Mouse (Mus musculus) G1E-ER4 (cell line): ENCODE data around the gene Gm572. TPM values are rescaled to one million over a fixed set of nuclear protein-coding genes. Genes with fewer than 3 reads are reported as not detected.

Experiments
- GATA1 ChIP-seq: IDR thresholded peaks from one replicate; pipeline ENCODE4 v1.8.0; 2012; ENCODE audit warnings: low read length, inconsistent platforms
- polyA plus RNA-seq: library from polyadenylated mRNA; stranded (reverse); fragments of >175 nt; gene quantifications from 2 replicates; pipeline ENCODE4 v1.2.3, GENCODE M21; 2012

Gm572 gene
- polyA plus RNA-seq, 1 experiment = not detected

GRCm38 (mm10) chr4:148644926-148645325 is 1.8 kb downstream of the Gm572 start:
- TF ChIP-seq GATA1 = no peak

GRCm38 (mm10) chr4:148646616-148647015 is 3.5 kb downstream of the Gm572 start:
- TF ChIP-seq GATA1 = no peak

GRCm38 (mm10) chr4:148649309-148649708 is 6.2 kb downstream of the Gm572 start:
- no peak for TF ChIP-seq GATA1

GRCm38 (mm10) chr4:148651045-148651444 is 7.9 kb downstream of the Gm572 start:
- no peak for TF ChIP-seq GATA1

- TF ChIP-seq GATA1 = no peak
These were observed 11.7 kb downstream of the Gm572 start for GRCm38 (mm10) chr4:148654701-148655398.

- no peak for TF ChIP-seq GATA1
These were observed 13.7 kb downstream of the Gm572 start for GRCm38 (mm10) chr4:148656691-148657258.

DNA sequence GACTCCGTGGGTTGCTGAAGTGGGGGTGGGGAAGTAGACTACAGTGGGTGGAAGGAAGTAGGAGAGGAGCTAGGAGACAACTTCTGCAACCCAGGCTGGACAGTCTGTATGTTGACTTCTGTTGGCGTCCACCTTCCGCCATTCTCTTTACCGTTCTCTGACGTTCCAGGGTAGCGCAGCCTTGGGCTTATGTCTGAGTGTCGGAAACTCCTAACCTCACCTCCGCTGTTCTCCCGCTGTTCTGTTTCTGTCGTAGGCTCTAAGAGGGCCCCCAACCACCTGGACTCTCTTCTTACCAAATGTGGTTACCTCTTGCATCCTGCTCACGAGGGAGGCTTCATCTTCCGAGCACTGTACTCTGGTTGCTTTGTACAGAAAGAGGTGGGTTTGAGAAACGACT is 14.7 kb downstream of the Gm572 start:
- no peak for TF ChIP-seq GATA1

DNA sequence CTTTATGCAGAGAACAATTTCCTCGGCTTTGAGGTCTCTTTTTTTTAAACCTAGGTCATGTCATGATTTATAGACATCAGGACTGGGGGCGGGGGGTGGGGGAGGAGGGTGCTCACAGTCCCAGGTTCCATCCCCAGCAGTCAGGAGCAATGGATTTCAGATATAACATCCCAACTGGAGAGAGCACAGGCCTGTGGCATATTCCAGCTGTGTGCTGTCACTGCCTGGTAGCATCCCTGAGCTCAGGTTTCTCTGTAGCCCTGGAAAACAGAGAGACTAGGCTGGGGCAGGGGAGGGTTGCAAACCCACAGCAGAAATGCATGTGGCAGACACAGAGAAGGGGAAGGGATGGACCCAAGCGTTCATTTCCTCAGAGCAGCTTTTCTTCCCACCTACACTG is 17.1 kb downstream of the Gm572 start:
- TF ChIP-seq GATA1 = no peak

DNA sequence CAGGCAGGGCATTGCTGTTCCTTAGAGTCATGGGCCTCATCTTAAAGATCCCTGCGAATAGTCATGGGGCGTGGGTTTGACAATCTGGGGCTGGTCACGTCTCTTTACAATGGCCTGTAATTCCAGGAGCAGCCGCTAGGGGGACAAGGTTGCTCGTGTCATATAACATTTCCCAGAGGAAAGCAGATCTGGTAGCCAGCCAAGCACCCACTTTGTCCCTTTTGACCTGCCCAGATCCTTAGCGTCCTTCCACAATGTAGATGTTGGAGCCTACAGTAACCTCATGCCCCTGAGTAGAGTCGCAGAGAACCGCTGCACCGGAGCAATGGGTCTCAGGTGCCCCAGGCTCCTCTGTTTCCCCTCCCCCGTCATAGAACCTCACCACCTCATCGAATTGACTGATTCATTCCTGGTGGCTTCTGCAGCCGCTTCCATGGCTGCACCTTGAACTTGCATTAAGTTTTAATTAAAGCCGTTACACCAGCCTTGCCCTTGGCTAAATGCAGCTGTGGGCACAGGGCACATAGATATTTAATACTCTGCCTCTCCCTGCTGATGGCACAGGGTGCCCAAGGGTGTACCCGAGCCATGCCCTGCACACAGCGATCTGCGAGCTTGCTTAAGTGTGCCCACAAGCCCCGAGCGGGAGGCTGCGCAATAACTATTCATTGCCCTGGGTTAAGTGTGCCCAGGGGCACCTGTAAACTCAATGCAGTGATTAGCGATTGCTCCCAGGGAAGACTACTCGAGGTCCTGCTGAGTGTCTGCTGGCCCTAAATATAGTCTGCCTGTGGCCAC is 19.2 kb downstream of the Gm572 start:
- no peak for TF ChIP-seq GATA1

DNA sequence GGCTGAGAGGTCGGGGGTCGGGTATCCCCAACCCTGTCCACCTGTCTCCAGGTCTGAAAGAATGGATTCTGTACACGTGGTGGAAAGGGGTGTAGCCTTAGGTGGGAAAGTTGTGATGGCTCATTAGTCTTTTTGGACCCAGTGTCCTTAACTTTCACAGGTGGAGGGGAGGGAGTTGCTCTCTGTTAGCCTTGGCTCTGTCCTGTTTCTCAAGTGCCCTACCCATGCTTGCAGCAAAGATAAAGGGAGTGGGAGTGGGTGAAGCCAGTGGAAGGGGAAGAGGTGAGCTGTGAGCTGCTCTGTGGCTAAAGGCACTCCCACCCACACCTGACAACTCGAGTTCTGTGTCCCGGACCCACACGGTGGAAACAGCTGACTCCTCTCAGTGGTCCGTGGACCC is 20.2 kb downstream of the Gm572 start:
- TF ChIP-seq GATA1 = no peak

DNA sequence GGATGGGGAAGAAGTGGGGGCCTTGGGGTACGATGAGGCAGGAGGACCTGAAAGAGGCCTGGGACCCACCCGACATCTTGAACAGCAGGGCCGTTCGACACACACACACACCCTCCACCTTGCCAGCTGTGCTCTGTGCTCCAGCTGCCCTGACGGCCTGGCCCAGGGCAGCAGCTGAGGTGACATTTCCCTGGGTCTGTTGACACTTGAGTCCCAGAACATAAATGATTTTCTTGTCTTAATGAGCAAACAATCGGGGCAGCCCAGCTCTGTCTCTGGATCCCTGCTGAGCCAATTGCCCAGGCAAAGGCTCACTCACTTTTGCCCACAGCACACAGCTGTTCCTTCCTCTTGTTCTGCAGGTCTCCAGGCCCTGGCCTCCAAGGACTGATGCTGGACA is 20.9 kb downstream of the Gm572 start:
- no peak for TF ChIP-seq GATA1

GRCm38 (mm10) chr4:148667006-148667755 is 24.1 kb downstream of the Gm572 start:
- no peak for TF ChIP-seq GATA1

GRCm38 (mm10) chr4:148671230-148671947 is 28.3 kb downstream of the Gm572 start:
- no peak for TF ChIP-seq GATA1

GRCm38 (mm10) chr4:148675043-148675442 is 31.9 kb downstream of the Gm572 start:
- TF ChIP-seq GATA1 = no peak
